Mouse (Mus musculus) liver, postnatal 0 days (tissue): ENCODE measurements around the gene Ccdc60.

ENCODE experiments used
- CTCF ChIP-seq: sonication (generic); IDR thresholded peaks from 2 replicates; pipeline ENCODE4 v1.5.1; 2016; ENCODE audit warnings: antibody characterized with exemption, low read depth
- EP300 ChIP-seq: IDR thresholded peaks from 2 replicates; pipeline ENCODE4 v1.6.1; 2016; ENCODE audit warnings: antibody characterized with exemption, low read depth, mild to moderate bottlenecking

- TF ChIP-seq CTCF (no peak), EP300 (no peak)
These were observed 30.4 kb downstream of the Ccdc60 start for GRCm38 (mm10) chr5:116258321-116258860.
